Mouse (Mus musculus): ENCODE measurements around the gene Cox7a1.
A peak's percentile ranks its signal among the peaks of the same experiment; 100 is the strongest.
"Not testable (repeated sequence)": the region's sequence is repeated elsewhere in the genome, so short reads cannot be mapped to it uniquely, and the experiment has no call there.

Cox7a1 gene

GRCm38 (mm10) chr7:30183879-30184289 lies at the start of gene Cox7a1:
Gene Cox7a1 (plus strand): TSS chr7:30184144.
- DNase-seq (ENCODE audit: low read depth, low spot score) = peak; percentile 97

DNA sequence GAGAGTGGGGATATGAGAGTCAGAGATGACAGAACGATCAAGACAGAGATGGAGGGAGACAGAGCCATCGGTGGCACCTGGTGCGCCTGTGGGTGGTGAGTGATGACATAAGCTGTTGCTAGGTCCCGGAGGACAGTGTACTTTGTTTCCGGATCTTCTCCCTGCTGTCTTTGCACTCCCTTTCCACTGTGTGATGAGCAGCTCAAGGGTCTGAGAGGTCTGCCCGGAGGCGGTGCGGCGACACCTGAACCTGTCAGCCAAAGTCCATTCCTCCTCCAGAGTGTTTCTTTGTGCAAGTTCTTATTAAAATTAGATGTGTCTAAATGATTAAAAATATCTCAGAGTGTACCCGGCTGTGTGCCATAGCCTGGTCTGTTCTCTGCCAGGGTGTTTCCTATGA lies 47.1 kb upstream of the Cox7a1 start:
- DNase-seq (ENCODE audit: low read depth, low spot score) = no peak

GRCm38 (mm10) chr7:30143170-30143554 lies 40.8 kb upstream of the Cox7a1 start:
- DNase-seq (ENCODE audit: low read depth, low spot score) = no peak

DNA sequence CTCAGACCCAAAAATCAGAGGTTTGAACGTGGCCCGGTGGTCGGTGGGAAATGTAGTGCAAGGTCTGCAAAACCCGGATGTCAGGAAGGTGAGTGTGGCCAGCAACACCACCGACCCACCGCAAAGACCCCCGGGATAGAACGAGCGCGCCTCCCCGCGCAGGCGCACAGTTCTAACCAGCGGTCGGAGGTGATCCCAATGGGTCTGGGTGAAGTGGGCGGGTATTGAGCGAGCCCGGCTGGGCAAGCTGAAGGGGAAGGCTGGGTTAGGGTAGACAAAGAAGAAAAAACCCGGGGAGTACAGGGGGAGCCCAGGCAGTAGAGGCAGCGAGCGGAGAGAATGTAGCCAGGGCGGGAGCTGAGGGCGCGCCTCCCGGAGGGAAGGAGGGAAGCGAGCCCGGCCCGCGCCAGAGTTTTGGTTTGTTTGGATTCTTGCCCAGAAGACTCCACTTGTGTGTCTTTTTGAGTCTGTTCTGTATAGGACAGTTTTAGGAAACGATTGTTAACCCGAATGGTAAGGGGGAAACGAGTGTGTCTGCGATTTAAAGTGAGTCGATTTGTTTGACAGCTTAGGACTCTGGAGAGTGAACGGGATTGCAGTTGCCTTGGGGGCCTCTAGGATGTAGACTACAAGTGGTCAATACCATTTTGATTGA lies 40.3 kb upstream of the Cox7a1 start:
- DNase-seq (ENCODE audit: low read depth, low spot score) = peak; percentile 15

DNA sequence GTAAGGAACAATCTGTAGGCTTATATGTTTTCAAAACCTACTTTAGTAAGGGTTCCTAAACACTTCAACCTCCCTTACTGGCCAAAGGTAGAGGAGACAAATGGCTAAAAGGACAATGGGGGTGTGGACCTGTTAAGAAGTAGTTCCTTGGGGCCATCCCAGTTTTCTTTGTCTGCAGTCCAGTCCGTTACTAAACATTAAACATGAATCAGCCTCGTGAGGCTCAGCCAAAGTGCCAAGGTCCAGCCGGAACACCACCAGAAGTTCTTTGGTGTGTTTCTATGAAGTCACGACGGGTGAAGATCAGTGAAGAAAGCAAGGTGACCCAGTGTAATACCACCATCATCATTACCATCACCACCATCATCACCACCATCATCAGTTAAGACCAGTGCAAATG lies 36.9 kb upstream of the Cox7a1 start:
- no peak for DNase-seq (ENCODE audit: low read depth, low spot score)

DNA sequence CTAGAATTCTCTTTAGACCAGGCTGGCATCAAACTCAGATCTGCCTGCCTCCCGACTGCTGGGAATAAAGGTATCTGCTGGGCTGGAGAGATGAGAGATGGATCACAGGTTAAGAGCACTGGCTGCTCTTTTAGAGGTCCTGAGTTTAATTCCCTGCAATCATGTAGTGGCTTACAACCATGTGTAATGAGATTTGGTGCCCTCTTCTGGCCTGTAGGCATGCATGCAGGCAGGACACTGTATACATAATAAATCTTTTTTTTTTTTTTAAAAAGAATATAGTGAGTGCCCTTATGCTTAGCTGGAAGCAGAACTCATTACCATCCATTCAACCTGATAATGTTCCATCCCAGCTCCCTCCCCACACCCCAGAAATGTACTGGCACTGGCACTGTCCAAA lies 29.9 kb upstream of the Cox7a1 start:
- DNase-seq (ENCODE audit: low read depth, low spot score) = no peak

GRCm38 (mm10) chr7:30155507-30155906 lies 28.4 kb upstream of the Cox7a1 start:
- no peak for DNase-seq (ENCODE audit: low read depth, low spot score)

GRCm38 (mm10) chr7:30163113-30163512 lies 20.8 kb upstream of the Cox7a1 start:
- no peak for DNase-seq (ENCODE audit: low read depth, low spot score)

DNA sequence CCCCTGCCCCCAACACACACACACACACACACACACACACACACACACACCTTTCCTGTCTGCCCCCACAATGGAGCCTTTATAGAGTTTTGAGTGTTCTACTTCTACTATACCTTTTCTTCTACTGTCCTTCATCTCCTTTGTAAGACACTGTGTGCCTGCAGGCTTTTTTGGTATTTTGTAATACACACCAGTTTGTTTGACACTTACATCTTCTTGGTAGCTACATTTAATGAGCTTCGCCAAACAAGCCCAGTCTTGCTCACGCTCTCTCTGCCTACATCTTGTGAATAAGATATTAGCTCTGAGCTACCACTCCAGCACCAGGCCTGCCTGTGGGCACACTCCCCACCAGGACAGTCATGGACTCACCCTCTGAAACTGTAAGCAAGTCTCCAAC lies 19.2 kb upstream of the Cox7a1 start:
- DNase-seq (ENCODE audit: low read depth, low spot score) = no peak

DNA sequence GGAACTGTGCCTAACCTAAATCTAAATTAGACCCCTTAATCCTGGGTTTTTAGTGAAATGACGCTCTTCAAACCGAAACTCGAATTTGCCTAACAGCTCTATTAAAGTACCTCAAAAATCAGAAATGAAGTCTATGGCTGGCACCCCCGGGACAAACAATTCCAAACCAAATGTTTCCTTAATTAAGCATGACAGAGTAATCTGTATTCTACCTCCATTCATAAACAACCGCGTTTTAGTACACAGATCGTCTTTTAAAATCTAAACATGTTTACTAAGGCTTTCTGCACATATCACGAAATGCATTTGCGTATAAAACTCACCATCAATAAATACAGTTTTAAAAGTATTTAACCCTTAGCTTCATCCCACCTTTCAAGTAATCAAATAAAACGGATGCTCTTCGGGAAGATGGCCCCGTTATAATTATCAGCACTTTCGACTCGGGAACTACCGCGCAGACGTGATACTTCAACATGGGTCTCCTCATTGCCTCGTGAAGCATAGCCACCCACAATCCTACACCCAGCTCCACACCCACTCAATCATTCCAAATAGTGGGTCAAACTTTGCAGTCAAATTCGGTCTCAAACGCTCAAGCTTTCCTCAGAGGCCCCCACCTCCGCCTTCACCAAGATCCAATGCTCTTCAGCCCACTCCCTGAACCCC lies 14.9 kb upstream of the Cox7a1 start:
- DNase-seq (ENCODE audit: low read depth, low spot score) = no peak

DNA sequence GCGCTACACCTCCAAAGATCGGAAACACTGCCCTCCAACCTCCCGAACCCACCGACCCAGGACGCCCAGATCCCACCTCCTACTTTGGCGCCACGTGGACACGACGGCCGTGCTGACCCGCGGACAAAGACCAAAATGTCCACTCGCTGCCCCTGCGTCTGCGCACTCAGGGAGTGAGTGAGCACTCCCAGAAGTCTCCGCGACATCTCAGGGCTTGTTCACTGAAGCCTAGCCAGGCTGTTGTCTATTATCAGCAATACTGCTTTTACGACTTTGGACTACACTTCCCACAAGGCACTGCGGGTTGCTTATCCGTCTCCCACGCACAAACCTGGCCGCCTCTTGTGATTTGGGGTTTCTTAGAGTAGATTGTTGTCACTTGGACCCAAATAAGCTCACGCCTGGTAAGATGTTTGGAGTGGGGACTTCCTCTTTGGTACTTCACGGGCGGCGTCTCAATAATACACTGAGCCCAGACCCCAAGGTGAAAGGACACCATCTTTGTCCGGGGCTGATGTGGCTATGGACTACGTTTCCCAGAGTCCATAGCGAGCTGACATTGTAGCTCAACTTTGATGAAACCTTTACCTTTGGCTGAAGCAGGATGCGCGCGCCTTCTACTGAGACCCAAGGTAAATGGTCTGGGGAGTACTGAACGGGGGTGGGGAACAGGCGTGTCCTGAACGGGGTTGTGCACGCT lies 14.2 kb upstream of the Cox7a1 start, which contains the start of gene Zfp146:
TSS of gene Zfp146 (minus strand) at position 168 of the 700 bp plus-strand sequence.
- DNase-seq (ENCODE audit: low read depth, low spot score) = peak; percentile 92

- DNase-seq (ENCODE audit: low read depth, low spot score) = no peak
These were observed 13.5 kb upstream of the Cox7a1 start for GRCm38 (mm10) chr7:30170283-30170951.

DNA sequence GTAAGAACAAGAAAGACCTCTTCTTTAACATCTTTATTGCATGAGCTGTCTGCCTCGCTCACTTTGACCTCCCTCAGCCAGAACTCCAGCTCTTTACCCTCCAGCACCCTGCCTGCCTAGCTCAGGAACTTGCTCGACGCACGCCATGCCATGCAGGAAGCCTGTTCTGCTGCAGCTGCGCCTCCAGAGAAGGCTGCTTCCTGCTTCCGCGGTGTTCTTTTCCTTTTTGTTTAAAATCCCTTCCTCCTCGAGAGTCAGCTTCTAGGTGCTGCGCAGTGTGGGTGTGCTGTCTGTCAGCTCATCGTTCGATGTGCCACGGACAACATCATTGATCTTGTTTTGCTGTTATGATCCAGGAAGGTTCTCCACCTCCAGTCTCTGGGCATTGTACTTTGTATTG lies 7.5 kb upstream of the Cox7a1 start:
- DNase-seq (ENCODE audit: low read depth, low spot score) = no peak

DNA sequence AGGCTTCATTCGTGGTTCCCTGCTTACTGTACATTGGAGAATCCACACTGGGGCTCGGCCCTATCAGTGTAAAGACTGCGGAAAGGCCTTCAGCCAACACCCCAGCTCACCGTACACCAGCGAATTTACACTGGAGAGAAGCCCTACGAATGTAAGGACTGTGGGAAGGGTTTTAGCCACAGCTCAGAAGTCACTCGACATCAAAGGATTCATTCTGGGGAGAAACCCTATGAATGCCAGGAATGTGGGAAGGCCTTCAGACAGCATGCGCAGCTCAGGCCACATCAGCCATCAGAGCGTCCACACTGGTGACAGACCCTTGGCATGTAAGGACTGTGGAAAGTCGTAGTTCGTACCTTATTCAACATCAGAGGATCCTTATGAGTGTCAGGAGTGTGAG lies 5.7 kb upstream of the Cox7a1 start:
- no peak for DNase-seq (ENCODE audit: low read depth, low spot score)

DNA sequence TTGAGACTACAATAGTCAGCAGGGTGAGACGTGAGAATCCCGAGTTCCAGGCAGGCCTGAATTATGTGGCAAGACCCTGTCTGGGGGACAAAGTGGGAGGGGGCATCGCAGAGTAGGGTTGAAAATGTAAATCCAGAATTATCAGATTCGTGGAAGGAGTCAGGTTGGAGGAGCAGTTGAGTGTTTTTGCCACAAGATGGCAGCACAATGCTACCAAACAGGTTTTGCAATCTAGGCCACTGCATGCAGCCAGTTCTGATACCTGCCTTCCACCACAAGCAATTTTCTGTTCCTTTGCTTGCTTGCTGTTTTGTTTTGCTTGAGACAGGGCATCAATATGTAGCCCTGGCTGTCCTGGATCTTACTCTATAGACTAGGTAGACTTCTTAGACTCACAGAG lies 2.6 kb upstream of the Cox7a1 start:
- peak; percentile 73 for DNase-seq (ENCODE audit: low read depth, low spot score)

- not testable (repeated sequence) for DNase-seq (ENCODE audit: low read depth, low spot score)
These were observed 2.0 kb upstream of the Cox7a1 start for GRCm38 (mm10) chr7:30181929-30182328.

GRCm38 (mm10) chr7:30183189-30183588 lies 755 bp upstream of the Cox7a1 start:
- DNase-seq (ENCODE audit: low read depth, low spot score) = not testable (repeated sequence)

GRCm38 (mm10) chr7:30184641-30185348 lies 851 bp downstream of the Cox7a1 start:
- no peak for DNase-seq (ENCODE audit: low read depth, low spot score)

GRCm38 (mm10) chr7:30188344-30189115 lies 4.6 kb downstream of the Cox7a1 start:
- no peak for DNase-seq (ENCODE audit: low read depth, low spot score)

- no peak for DNase-seq (ENCODE audit: low read depth, low spot score)
These were observed 5.2 kb downstream of the Cox7a1 start for GRCm38 (mm10) chr7:30189116-30189491.

DNA sequence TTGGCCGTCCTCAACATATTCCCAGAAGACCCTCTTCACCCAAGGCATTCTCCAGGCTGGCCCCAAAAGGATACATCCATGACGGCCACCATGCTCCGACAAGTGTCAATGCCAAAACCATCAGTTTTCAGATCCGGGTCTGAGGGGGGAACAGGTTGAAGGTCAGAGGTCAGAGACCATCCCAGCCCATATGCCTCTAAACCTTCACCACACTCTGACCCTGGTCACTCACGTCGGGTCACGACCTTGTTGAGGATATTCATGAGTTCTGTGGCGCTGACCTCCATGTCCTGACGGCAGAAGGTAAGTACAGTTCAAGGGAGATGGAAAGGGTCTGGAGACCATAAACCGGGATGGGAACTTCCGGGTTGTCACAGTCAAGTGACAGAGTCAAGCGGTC lies 8.1 kb downstream of the Cox7a1 start:
- no peak for DNase-seq (ENCODE audit: low read depth, low spot score)
